Mouse (Mus musculus): Measurements from ENCODE around the gene 1520401A03Rik. TPM values are rescaled to one million over a fixed set of nuclear protein-coding genes. Genes with fewer than 3 reads are reported as not detected.
"Not testable (repeated sequence)": the region's sequence is repeated elsewhere in the genome, so short reads cannot be mapped to it uniquely, and the experiment has no call there.

Gene 1520401A03Rik
- 0.04 and 0.16 TPM in 2 replicates for polyA plus RNA-seq (2015; fragmentation: Nextera tagmentation; extraction: Ambion mirVana)

- TF ChIP-seq EP300 (optimal IDR thresholded peaks at IDR 0.05), result no peak
- TF ChIP-seq CTCF (IDR thresholded peaks at IDR 0.05; ENCODE audit: low read depth), result no peak
- no peaks in the 10 kb centered on the region for H3K27me3 ChIP-seq (ENCODE audit: control insufficient read depth, insufficient read depth, low read length)
- no peak for DNase-seq (ENCODE audit: low spot score)
- H3K4me2 ChIP-seq (replicated peaks; ENCODE audit: low read depth), result no peak within 1 kb of the TSS
- no peak within 1 kb of the TSS for H3K9ac ChIP-seq (ENCODE audit: low read length)
- whole genome bisulfite sequencing, result 70% methylated on average over 7 of the region's 7 CpGs
- ATAC-seq (ENCODE audit: low FRiP score, low TSS enrichment), result no peak
- no peak within 1 kb of the TSS for H3K4me3 ChIP-seq (ENCODE audit: low read depth, low read length)
- no peaks in the 10 kb centered on the region for H3K9me3 ChIP-seq (ENCODE audit: control insufficient read depth, low read length)
- H3K36me3 ChIP-seq (ENCODE audit: control insufficient read depth, insufficient read depth, low read length), result no peaks in the 10 kb centered on the region
- no peaks in the 10 kb centered on the region for H3K4me1 ChIP-seq (replicated peaks; ENCODE audit: control insufficient read depth, insufficient read depth)
- no peak within 1 kb of the TSS for H3K27ac ChIP-seq (replicated peaks)
Observed at GRCm38 (mm10) chr17:23722376-23723125, at the start of gene 1520401A03Rik. Gene 1520401A03Rik, minus strand, starts transcription at chr17:23722783.

GRCm38 (mm10) chr17:23772219-23772556 lies 49.6 kb upstream of the 1520401A03Rik start:
- not testable (repeated sequence) for H3K4me1 ChIP-seq (replicated peaks; ENCODE audit: control insufficient read depth, insufficient read depth); DNase-seq (ENCODE audit: low spot score); ATAC-seq (ENCODE audit: low FRiP score, low TSS enrichment); H3K9me3 ChIP-seq (ENCODE audit: control insufficient read depth, low read length); H3K4me2 ChIP-seq (replicated peaks; ENCODE audit: low read depth); H3K27me3 ChIP-seq (ENCODE audit: control insufficient read depth, insufficient read depth, low read length); H3K36me3 ChIP-seq (ENCODE audit: control insufficient read depth, insufficient read depth, low read length); H3K4me3 ChIP-seq (ENCODE audit: low read depth, low read length); H3K27ac ChIP-seq (replicated peaks); H3K9ac ChIP-seq (ENCODE audit: low read length)
- 61% methylated on average over 2 of the region's 2 CpGs for WGBS

GRCm38 (mm10) chr17:23771284-23772218 lies 49.0 kb upstream of the 1520401A03Rik start, which contains the start of gene Flywch1:
Gene Flywch1, minus strand, starts transcription at chr17:23771602.
- H3K9ac ChIP-seq (ENCODE audit: low read length), result peak within 1 kb of the TSS; percentile 83
- peaks cover 2% of the 10 kb centered on the region; the same call in 1 of the 2 replicates for H3K36me3 ChIP-seq (ENCODE audit: control insufficient read depth, insufficient read depth, low read length)
- no peaks in the 10 kb centered on the region for H3K9me3 ChIP-seq (ENCODE audit: control insufficient read depth, low read length)
- ATAC-seq (ENCODE audit: low FRiP score, low TSS enrichment) (peak; percentile 98), DNase-seq (ENCODE audit: low spot score) (peak; percentile 97)
- peak within 1 kb of the TSS; percentile 80 for H3K4me2 ChIP-seq (replicated peaks; ENCODE audit: low read depth)
- no peaks in the 10 kb centered on the region for H3K27me3 ChIP-seq (ENCODE audit: control insufficient read depth, insufficient read depth, low read length)
- 3% methylated on average over 53 of the region's 58 CpGs for WGBS
- H3K4me1 ChIP-seq (replicated peaks; ENCODE audit: control insufficient read depth, insufficient read depth), result no peaks in the 10 kb centered on the region
- H3K4me3 ChIP-seq (ENCODE audit: low read depth, low read length), result peak within 1 kb of the TSS; percentile 66
- TF ChIP-seq CTCF (IDR thresholded peaks at IDR 0.05; ENCODE audit: low read depth), result no peak; the same call in 1 of the 2 replicates
- no peak for TF ChIP-seq EP300 (optimal IDR thresholded peaks at IDR 0.05)
- peak within 1 kb of the TSS; percentile 72 for H3K27ac ChIP-seq (replicated peaks)

GRCm38 (mm10) chr17:23770896-23771283 lies 48.3 kb upstream of the 1520401A03Rik start:
- Histone ChIP-seq H3K27ac (replicated peaks) (peak overlapping the region; percentile 72), H3K9ac (ENCODE audit: low read length) (peak overlapping the region; percentile 83), H3K27me3 (ENCODE audit: control insufficient read depth, insufficient read depth, low read length) (no peaks in the 10 kb centered on the region), H3K4me3 (ENCODE audit: low read depth, low read length) (peak overlapping the region; percentile 66), H3K36me3 (ENCODE audit: control insufficient read depth, insufficient read depth, low read length) (peaks cover 2% of the 10 kb centered on the region; the same call in 1 of the 2 replicates), H3K4me1 (replicated peaks; ENCODE audit: control insufficient read depth, insufficient read depth) (no peaks in the 10 kb centered on the region), H3K9me3 (ENCODE audit: control insufficient read depth, low read length) (no peaks in the 10 kb centered on the region), H3K4me2 (replicated peaks; ENCODE audit: low read depth) (peak overlapping the region; percentile 80)
- no peak for DNase-seq (ENCODE audit: low spot score)
- 2% methylated on average over 19 of the region's 19 CpGs for WGBS
- TF ChIP-seq CTCF (IDR thresholded peaks at IDR 0.05; ENCODE audit: low read depth), result no peak
- TF ChIP-seq EP300 (optimal IDR thresholded peaks at IDR 0.05), result no peak
- no peak for ATAC-seq (ENCODE audit: low FRiP score, low TSS enrichment)

- WGBS, result 37% methylated on average over 2 of the region's 2 CpGs
- H3K27me3 ChIP-seq (ENCODE audit: control insufficient read depth, insufficient read depth, low read length), result no peaks in the 10 kb centered on the region
- DNase-seq (ENCODE audit: low spot score), result no peak
- TF ChIP-seq CTCF (IDR thresholded peaks at IDR 0.05; ENCODE audit: low read depth) (no peak), EP300 (optimal IDR thresholded peaks at IDR 0.05) (no peak)
- peaks cover 2% of the 10 kb centered on the region; the same call in 1 of the 2 replicates for H3K36me3 ChIP-seq (ENCODE audit: control insufficient read depth, insufficient read depth, low read length)
- ATAC-seq (ENCODE audit: low FRiP score, low TSS enrichment), result no peak
- H3K4me1 ChIP-seq (replicated peaks; ENCODE audit: control insufficient read depth, insufficient read depth), result no peaks in the 10 kb centered on the region
- H3K9me3 ChIP-seq (ENCODE audit: control insufficient read depth, low read length), result no peaks in the 10 kb centered on the region
- H3K9ac ChIP-seq (ENCODE audit: low read length), result no peak overlapping the region; the same call in 1 of the 2 replicates
- peak overlapping the region; percentile 80 for H3K4me2 ChIP-seq (replicated peaks; ENCODE audit: low read depth)
- peak overlapping the region; percentile 66 for H3K4me3 ChIP-seq (ENCODE audit: low read depth, low read length)
- H3K27ac ChIP-seq (replicated peaks), result no peak overlapping the region
Observed at GRCm38 (mm10) chr17:23770493-23770892, 47.9 kb upstream of the 1520401A03Rik start.
